Mouse (Mus musculus): ENCODE data around the gene Slc25a25.

DNA sequence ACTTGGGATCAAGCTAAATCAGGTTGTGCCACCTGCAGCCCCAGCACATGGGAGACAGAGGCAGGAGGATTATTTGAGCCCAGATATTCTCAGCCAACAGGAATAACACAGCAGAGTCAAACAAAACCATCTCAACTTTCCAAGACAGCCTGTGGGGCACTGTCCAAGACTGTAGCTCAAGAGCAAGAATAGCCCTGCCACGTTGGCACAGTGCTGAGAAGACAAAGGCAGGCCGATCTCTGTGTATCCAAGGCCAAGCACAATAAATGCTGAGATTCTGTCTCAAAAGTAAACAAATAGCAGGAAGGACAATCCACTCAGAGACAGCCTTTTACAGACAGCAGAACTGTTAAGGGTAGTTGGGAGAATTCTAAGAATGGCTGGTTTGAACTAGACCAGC lies 11.1 kb downstream of the Slc25a25 start:
- no peak for TF ChIP-seq CHD2 (IDR thresholded peaks at IDR 0.05; ENCODE audit: low read depth, low read length)
- no peak for TF ChIP-seq HCFC1 (IDR thresholded peaks at IDR 0.05; ENCODE audit: borderline replicate concordance, insufficient read depth, low read length)
- TF ChIP-seq ZC3H11A (IDR thresholded peaks at IDR 0.05; ENCODE audit: borderline replicate concordance, low read depth, low read length), result no peak

Data from ES-E14 (cell line).